Mouse (Mus musculus) adrenal gland, adult 18-20 months (tissue): Measurements from ENCODE around the gene Gpc6. TPM values are rescaled to one million over a fixed set of nuclear protein-coding genes. Genes with fewer than 3 reads are reported as not detected.

Experiments used
- DNase-seq, 2 experiments: peaks; one replicate each; pipeline ENCODE4 v3.0.0; 2021 to 2022; ENCODE audit warnings: low spot score in 2 of 2
- total RNA-seq, 2 experiments: library from RNA; stranded (reverse); gene quantifications; 1 replicate in 1 of 2; 2 replicates in 1 of 2; pipeline ENCODE4 v1.2.3; 2021

The Gpc6 gene
- total RNA-seq, 2 experiments from 2014 or later, result 9.2 to 9.8 TPM

DNA sequence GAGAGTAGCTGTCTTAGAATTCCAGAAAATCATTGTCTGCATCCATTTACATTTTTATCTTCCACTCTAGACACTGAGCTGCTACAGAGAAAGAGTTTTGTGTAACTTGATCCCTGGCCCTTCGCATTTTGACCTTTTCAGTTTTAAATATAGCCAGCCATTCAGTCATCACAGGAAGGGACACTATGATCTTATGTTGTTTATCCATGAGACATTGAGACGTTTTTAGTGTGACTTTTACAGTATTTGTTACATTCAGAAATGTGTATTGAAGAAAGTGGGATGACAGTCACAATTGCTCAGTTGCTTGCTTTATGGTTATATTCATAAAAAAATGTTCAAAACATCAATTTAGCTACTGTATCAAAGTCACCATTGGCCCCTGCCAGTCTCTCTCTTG, 130.0 kb downstream of the Gpc6 start:
- no peak for DNase-seq

DNA sequence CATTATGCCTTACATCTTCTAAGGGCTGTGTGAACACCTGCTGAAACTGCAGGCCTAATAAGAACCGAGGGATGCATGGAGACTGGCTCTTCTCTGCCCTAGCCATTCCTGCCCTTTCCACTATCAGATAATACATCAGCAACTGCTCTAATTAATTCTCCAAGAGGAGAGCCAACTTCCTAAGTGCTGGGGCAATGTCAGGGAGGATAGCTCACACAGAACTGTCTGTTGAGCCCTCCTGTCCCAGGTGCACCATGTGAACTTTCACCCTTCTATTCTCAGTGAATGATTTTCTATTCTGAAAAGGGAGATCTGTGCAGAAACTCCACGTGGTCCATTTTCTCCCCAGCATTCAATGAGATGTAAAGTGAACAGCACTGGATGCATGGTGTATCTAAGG, 136.0 kb downstream of the Gpc6 start:
- DNase-seq, result no peak

DNA sequence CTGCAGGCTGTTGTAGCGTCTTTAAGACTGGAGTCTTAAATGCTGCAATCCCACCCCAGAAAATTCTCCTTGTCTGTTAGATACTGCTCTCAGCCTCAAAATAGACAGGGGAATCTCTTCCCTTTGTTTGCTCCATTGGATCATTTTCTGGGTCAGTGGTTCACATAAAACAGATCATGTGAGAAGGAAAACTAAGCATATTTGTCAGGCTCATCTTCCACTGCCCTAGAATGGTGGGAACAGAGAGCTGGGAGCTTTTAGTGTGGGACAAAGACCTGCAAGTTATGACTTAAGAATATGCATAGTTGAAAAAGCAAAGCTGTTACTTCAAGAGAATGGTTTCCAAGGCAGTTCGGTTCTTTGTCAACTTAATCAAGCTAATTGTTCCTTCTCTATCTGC, 136.4 kb downstream of the Gpc6 start:
- DNase-seq, result no peak

DNA sequence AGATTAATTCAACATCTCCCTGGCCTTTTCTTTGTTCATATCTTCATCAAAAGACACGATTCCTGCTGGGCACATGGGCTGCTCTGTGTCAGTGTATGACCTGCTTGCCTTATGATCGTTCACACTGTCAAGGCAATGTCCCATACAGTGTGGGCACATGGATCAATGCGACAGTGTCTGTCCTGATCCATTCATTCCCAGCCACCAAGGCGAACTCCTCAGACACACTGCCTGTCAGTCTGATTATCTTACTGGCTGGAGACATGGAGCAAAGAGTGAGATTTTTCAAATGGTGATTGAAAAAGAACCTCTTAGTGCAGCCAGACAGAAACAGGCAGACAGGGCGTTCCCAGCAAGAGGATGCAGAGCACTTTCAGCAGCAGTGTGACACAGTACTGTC, 143.1 kb downstream of the Gpc6 start:
- no peak for DNase-seq

DNA sequence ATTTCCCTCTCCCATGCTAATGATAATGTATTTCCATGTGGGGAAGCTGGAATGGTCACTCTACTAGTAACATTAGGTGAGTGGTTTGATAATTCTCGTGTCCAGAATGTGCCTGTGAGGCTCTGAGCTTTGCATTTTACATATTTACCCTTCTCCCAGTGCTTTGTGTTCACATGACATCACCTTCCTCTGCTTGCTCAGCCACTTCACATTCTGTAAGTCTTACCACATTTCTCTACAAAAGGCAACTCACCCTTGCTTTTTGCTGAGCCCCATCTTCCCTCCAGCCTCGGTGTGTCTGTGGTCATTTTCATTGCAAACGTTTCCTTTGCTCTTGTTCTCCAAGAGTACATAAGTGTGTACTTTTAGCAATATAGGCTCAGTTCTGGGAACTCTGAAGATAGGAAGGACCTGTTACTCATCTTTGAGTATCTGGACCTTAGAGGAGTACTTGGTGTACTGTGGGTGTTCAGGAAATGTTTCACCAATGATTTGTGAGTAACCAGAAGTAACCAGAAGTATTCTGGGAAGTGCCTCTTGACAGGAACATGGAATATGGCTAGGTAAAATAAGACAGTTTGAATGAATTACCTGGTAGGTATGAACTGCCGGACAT, 145.5 kb downstream of the Gpc6 start:
- DNase-seq, result no peak

DNA sequence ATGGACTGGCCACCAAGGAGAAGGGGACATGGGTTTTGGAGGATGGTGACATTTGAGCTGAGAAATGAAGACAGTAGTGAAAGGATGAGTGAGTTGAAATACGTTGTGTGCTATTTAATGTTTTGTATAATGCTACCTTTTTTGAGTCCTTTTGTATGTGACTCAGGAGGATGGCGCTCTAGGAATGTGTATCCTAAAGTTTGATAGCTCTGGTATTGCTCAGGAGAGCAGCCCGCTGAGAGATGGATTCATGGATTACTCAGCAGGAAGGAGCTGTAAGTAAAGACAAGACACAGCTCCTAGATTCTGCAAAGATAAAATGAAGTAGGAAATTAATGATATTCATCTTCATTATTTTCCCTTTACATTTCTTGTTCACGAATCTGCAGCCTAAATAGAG, 168.5 kb downstream of the Gpc6 start:
- no peak for DNase-seq

DNA sequence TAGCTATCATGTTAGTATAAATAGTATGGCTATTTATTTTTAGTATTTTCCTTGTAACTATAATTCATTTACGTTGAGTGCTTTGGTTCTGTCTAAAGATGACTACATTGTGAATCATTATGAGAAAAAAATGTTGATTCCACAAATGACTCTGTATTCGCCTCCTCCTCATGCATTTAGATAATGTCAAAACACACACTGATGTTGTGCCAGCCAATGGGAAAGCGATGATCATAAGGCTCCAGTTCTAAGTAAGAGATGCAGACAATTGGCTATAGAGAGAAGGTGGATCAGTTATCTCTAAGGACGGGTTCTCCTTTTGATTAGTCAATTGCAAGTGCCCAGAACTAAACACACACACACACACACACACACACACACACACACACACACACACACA, 181.8 kb downstream of the Gpc6 start:
- DNase-seq, result no peak

DNA sequence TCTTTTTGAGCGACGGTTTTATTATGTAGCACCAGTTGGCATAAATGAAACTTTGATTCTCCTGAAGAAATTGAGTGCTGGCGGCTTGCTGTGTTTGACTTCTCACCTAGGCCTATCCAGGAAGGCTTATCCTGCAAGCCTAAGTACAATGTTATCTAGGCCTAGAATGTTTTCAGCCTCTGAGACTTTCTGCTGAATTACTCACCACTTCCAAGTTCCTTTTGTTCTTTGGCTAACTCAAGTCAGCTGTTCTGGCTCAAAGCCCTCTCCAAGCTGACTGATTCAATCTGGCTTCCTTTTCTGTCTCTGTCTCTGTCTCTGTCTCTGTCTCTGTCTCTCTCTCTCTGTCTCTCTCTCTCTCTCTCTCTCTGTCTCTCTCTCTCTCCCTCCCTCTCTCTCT, 188.0 kb downstream of the Gpc6 start:
- no peak for DNase-seq

DNA sequence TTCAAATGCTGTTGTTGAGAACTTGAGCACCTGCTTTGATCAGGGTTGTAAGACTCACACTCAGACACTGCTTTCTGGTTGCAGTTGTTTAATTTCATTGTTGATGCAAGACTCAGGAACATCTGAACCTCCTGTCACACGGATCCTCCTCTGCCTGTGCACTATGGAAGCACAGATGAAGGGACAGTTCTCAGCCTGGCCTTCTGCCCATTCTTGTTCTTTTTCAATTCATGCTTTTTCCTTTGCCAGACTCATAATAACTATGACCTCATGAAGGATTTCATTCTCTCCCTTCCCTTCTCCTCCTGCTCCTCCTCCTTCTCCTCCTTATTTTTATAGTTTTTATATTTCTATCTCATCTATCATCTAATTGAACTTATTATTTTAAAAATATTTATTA, 196.9 kb downstream of the Gpc6 start:
- DNase-seq, result no peak

DNA sequence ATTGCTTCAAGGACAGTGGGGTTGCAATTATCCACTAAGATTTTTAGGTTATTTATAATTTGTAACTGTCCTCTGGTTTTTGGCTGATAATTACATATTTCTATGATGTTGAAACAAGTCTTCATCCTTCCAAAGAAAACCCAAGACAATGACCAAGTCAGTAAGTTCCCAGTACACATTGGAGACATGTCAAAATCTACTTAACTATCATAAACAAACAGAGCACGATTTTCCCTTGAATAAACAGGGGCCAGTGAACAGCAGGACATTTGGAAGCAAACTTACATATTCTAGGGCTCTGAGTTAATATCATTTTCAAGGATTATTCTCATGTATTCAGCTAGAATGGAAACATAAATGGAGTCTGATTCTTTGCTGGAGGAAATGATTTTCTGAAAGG, 205.2 kb downstream of the Gpc6 start:
- no peak for DNase-seq

DNA sequence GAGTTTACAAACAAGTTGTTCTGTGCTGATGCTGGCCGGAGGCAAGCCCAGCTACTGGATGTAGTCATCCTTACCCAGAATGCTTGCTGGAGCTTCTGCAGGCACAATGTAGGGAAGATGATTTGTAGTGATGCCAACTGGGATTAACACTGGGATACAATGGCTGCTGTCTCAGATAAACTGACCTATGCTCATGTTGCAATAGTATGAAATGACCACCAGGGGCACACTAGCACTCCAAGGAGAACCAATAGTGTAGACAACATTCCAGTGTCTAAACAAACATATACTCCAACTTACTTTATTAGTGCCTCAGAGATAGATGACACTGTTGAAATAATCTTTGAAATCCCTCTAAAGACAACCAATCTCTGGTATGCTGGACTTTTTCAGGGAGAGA, 206.2 kb downstream of the Gpc6 start:
- no peak for DNase-seq

DNA sequence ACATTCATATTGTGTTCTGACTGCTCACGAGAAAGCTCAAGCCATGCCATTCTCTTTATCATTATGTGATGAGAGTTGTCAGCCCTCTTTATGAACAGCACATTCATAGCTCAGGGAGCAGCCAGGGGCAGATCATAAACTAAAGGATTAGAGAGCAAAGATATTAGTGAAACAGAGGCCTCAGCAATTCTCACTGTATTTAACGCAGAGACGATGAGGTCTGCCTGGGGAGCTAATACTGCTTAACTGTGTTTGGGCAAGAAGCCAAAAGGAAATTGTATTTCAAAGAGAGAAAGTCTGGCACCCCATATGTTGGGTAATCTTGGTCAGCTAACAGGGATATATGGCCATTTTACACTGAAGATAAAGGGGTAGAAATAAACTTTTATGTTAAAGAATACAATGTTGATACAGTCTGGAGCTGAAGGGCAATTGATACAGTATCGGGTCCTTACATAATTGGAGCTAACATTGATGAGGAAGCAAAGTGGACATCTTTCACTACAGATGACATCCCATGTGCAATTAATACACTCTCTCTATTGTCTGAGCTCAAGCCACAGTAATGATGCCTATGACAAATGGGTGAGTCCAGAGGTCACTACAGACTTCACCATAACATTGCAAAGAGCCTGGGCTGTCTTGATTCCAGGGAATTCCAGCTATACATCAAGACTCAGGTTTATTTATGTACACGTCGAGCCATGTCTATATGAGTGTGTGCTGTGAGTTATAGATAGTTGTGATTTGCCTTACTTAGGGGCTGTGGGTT, 216.1 kb downstream of the Gpc6 start:
- DNase-seq, result no peak

DNA sequence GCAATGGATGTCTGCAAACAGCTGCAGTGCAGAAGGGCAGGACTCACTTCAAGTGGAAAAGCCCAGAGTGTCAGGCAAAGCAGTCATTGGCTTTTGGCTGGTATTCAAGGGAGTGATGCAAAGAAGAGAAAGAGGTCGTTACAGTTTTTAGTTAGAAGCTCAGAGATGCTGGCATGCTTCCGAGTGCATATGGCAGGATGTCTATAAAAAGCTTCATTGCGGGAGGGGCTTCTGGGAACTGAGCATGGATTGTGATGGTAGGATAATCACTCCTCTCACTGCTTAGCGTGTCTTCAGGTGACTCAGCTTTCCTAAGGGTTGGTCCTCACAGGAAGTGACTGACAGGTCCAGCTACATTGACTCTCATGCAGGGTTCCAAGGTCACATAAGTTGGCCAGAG, 221.0 kb downstream of the Gpc6 start:
- no peak for DNase-seq

DNA sequence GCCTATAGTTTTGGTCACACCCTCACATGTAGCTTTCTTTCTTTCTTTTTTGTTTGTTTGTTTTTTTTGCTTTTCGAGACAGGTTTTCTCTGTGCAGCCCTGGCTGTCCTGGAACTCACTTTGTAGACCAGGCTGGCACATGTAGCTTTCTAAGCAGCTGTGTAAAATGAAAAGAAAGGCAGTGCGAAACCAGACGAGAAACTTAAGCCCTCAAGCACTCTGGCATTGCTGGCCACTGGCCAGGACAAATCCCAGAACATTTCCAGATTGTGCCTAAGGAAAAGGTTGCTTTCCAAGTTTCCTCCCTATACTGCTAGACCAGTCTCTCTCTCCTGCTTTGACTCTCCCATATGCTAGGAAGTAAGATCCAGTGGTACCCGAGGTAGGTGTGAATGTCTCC, 221.6 kb downstream of the Gpc6 start:
- no peak for DNase-seq

DNA sequence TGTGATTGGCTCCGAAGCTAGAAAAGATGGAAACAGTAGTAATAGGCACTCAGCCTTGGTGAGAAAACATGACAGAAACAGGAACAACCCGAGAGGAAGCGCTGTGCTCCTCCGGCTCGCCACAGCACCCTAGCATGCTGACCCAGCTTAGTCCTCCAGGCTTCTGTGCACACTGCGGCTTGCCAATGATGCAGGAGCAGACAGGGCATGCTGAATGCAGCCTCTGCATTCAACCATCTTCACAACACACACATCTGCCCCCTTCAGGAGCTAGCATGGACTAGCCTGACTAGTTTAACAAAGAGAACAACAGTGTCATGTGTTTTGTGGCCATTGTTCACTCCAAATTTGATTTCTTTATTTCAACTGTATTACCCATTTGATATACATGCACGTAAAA, 226.5 kb downstream of the Gpc6 start:
- no peak for DNase-seq

DNA sequence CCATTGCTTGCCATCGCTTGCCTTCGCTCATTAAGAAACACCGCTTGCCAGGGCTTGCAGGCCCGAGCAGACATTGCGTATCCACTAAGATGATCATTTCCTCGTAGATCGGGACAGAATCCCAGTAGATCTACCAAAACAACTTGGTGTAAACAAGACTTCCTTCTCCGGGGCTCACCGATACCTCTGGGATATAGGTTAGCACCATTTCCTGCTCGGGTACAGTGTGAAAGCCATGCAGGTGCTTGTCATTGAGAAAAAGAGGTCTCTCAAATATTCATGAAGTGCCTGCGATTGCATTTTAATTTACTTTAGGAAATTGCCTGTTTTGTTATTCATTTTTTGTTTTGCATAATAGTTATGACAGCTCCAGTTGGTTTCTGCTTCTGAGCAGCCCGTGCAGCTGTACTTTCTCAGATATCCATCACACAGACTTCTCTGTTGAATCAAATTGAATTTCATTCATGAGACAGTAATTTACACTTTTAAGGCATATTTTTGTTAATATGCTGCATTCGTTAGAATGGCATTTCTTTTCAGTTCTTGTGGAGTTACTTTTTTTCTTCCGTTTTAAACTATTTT, 230.9 kb downstream of the Gpc6 start:
- DNase-seq, result no peak

DNA sequence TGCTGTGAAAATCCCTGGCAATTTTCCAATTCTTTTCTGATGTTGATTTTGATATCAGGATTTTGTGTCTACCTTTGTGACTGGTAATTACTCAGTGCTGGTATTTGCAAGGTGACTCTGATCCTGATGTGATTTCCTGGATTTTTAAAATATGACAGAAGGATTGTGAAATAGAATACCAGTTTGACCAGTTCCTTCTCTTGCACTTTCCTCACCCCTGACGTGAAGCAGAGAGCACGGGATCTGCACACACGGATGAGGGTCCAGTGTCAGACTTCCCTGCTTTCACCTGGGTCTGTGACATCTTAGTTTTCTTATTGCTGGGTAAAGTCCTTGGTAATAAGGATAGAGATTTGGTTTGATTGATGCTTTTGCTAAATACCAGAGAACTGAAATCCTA, 232.3 kb downstream of the Gpc6 start:
- DNase-seq, result no peak

DNA sequence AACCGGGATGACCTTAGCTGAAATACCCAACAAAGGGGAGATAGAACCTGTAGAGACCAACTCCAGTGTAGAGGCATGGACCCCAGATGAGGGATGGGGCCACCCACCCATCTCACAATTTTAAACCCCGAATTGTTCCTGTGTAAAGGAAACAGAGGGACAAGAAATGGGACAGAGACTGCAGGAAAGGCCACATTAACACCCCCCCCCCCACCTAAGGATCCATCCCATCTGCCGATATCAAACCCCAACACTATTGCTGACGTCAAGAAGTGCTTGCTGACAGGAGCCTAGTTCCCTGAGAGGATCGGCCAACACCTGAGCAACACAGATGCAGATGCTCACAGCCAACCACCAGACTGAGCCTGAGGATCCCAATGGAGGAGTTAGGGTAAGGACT, 241.2 kb downstream of the Gpc6 start:
- no peak for DNase-seq

DNA sequence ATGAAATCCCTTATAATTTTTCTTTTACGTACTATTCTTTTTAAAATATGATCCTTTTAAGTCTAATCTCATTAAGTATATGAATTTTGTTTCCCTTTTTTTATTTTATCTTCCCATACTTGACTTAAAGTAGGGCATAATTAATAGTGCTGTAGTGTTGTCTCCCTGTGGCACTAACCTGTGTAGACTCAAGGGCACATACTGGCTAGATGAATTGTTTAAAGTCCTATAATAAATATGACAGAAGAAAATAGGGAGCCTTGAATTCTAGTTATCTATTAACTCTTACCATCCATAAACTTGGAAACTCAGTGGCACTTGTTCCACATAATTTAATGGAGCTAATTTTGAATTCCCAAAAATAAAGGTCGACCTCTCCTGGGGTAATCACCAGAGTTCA, 268.2 kb downstream of the Gpc6 start:
- no peak for DNase-seq

DNA sequence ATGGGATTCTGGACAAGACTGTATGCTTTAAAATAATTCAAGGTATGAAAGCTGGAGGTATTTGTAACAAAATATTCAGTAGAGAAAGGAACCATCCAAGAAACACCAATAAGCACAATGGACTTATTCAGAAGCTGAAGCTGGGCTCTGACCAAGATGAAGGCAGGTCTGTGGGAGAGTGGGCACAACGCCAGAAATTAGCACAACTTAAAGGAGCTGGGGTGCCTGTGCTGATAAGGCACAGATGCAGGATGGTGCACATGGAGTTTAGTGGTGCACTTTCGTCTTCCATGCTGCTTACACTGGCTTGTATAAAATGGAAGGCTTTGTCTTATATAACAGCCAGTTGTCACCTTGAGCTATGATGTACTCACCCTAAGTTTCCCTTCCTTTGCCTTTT, 276.9 kb downstream of the Gpc6 start:
- no peak for DNase-seq

DNA sequence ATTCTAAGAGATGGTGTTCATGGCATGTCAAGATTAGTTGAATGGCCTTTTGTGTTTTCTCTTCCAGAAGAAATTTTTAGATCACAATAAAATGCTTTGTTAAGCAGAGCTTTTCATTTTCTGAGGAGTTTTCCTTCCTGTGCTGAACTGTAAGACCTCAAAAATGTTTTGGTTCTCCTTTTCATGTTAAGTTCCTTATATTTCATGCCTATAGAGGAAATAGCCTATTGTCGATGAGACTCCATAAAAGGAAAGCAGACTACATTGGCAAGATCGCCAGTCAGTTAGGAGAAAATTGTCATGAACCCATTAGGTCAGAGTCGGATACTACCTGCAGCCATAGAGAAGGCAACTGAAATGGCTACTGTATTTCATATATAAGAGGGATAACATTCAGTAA, 278.8 kb downstream of the Gpc6 start:
- DNase-seq, result no peak

DNA sequence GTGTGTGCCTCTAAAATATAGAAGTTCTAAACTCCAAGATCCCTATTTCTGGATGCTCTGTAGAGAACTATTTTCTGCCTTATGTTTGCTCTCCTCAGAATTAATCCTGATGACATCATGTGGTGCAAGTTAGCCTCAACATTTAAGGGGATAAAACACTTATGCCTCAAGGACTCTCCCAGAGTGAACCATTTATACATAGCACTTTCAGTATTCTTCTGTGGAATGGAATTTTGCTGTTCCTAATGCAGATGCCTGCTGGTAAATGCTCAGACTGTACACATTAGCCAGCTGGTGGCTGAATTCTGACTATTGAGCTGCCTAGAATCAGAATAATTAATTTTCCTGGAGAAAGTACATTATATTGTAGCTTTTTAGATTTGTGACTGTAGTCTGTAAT, 289.3 kb downstream of the Gpc6 start:
- no peak for DNase-seq

DNA sequence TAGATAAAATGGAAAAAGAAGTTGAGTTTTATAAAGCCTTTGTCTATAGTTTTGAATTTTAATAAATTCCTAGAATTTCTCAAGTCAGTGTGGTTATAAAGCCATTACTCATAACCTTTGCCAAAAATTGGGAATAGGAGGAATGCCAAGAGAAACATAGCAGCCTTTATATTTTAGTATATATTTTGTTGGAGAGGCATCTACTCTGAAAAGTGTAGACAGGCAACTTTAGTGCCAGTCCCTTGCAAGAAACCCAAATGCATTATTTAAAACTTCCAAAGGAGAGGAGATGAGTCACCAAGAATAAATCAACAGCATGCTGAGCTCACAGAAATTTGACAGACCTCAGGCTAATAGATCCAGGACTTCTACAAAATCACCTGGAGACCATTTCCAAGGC, 301.8 kb downstream of the Gpc6 start:
- DNase-seq, result no peak
